Mouse (Mus musculus): Measurements from ENCODE around the gene Adap1.

The Adap1 gene

GRCm38 (mm10) chr5:139323260-139323924, 2.0 kb downstream of the Adap1 start:
- DNase-seq (ENCODE audit: low spot score), result no peak

- DNase-seq (ENCODE audit: low spot score), result no peak
Measured at GRCm38 (mm10) chr5:139321331-139321730, 4.1 kb downstream of the Adap1 start.

GRCm38 (mm10) chr5:139320424-139320823, 5.0 kb downstream of the Adap1 start:
- DNase-seq (ENCODE audit: low spot score), result no peak

GRCm38 (mm10) chr5:139317751-139318504, 7.5 kb downstream of the Adap1 start:
- no peak for DNase-seq (ENCODE audit: low spot score)

- no peak for DNase-seq (ENCODE audit: low spot score)
Measured at GRCm38 (mm10) chr5:139316982-139317675, 8.3 kb downstream of the Adap1 start.

- no peak for DNase-seq (ENCODE audit: low spot score)
Measured at GRCm38 (mm10) chr5:139314941-139315642, 10.3 kb downstream of the Adap1 start.

- DNase-seq (ENCODE audit: low spot score), result no peak
Measured at GRCm38 (mm10) chr5:139313536-139313935, 11.9 kb downstream of the Adap1 start.

GRCm38 (mm10) chr5:139311822-139312221, 13.6 kb downstream of the Adap1 start:
- DNase-seq (ENCODE audit: low spot score), result no peak

GRCm38 (mm10) chr5:139310477-139310876, 14.9 kb downstream of the Adap1 start:
- no peak for DNase-seq (ENCODE audit: low spot score)

GRCm38 (mm10) chr5:139309946-139310345, 15.5 kb downstream of the Adap1 start:
- DNase-seq (ENCODE audit: low spot score), result no peak

- peak; percentile 52 for DNase-seq (ENCODE audit: low spot score)
Measured at GRCm38 (mm10) chr5:139303646-139304061, 21.8 kb downstream of the Adap1 start.

- no peak for DNase-seq (ENCODE audit: low spot score)
Measured at GRCm38 (mm10) chr5:139302101-139302500, 23.3 kb downstream of the Adap1 start.

GRCm38 (mm10) chr5:139297745-139298144, 27.7 kb downstream of the Adap1 start:
- DNase-seq (ENCODE audit: low spot score), result no peak

- DNase-seq (ENCODE audit: low spot score), result no peak
Measured at GRCm38 (mm10) chr5:139297092-139297491, 28.3 kb downstream of the Adap1 start.

GRCm38 (mm10) chr5:139294089-139294488, 31.3 kb downstream of the Adap1 start:
- no peak for DNase-seq (ENCODE audit: low spot score)

GRCm38 (mm10) chr5:139291811-139292560, 33.4 kb downstream of the Adap1 start:
- no peak for DNase-seq (ENCODE audit: low spot score)

GRCm38 (mm10) chr5:139290467-139291259, 34.8 kb downstream of the Adap1 start:
- no peak for DNase-seq (ENCODE audit: low spot score)

GRCm38 (mm10) chr5:139288591-139288990, 36.8 kb downstream of the Adap1 start:
- no peak for DNase-seq (ENCODE audit: low spot score)

GRCm38 (mm10) chr5:139287787-139288186, 37.6 kb downstream of the Adap1 start:
- DNase-seq (ENCODE audit: low spot score), result no peak

GRCm38 (mm10) chr5:139287099-139287498, 38.3 kb downstream of the Adap1 start:
- no peak for DNase-seq (ENCODE audit: low spot score)
